Mouse (Mus musculus) lung, postnatal 36 days (tissue): ENCODE results near the gene Ceacam1.
"Not testable (repeated sequence)": the region's sequence is repeated elsewhere in the genome, so short reads cannot be mapped to it uniquely, and the experiment has no call there.

Experiments used
- DNase-seq: peaks from one replicate; pipeline ENCODE4 v3.0.0; 2022; ENCODE audit warnings: mixed read lengths

The Ceacam1 gene

DNA sequence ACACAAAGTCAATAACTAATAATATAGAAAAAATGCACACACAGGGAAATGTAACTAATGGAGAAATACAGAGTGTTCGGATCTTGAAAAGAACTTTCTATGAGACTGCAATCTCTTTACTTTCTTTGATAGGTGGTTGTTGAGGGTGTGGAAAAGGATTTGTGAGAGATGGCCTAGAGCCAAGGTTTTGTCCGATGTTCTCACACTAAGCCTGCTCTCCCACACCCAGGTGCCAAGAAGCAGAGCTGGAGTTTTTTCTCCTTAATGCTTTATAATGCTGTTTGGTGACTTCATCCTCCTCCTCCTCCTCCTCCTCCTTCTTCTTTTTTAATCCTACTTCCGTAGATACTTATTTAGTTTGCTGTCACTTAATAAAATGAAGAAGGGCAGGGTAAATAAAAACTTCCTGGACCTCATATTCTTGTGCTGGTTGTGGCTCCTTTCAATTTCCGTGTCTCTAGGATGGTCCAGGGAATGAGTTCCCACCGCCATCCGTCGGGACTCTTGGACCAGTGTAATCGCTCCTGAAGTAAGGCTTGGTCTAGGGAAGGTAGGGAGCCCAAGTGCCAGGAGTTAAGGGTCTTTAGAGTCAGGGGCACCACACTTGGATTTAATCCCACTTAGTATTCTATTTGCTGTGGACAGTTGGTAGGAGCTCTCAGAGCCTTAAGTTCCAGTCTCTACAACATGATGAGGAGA, 38.1 kb downstream of the Ceacam1 start:
- DNase-seq = peak; percentile 64

GRCm38 (mm10) chr7:25436704-25437103, 40.7 kb downstream of the Ceacam1 start:
- DNase-seq = peak; percentile 20

DNA sequence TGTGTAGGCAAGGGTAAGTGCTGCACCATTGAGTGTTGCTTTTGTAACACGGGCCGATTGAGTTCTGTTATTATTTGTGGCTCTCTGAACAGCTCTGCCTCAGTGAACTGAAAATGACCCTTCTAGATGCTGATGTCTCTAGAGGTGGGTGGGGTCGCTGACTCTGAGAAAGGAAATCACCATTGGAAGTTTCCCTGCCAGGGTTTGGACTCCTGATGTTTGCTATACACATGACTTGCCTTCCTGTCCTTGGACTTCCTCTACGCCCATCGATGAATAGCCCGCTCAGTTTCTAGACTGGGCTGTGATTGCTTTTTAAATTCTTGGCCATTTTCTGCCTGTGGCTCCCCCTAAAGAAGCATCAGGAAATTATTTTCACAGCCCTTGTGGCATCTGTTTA, 41.2 kb downstream of the Ceacam1 start:
- peak; percentile 86 for DNase-seq

DNA sequence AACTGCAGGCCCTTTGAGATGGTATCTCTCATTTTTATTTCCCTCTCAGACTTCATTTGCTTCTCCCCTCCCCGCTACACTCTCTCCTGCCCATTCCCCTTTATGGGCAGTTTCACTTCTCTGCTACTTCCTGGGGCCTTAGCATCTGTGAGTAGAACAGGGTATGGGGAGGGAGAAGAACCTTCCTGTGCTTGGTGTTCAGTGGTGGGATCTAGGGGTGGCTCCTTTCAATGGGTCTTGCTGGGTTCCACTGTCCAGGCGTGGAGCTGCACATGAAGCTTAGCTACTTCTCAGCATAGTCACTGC, 41.9 kb downstream of the Ceacam1 start:
- DNase-seq = no peak

DNA sequence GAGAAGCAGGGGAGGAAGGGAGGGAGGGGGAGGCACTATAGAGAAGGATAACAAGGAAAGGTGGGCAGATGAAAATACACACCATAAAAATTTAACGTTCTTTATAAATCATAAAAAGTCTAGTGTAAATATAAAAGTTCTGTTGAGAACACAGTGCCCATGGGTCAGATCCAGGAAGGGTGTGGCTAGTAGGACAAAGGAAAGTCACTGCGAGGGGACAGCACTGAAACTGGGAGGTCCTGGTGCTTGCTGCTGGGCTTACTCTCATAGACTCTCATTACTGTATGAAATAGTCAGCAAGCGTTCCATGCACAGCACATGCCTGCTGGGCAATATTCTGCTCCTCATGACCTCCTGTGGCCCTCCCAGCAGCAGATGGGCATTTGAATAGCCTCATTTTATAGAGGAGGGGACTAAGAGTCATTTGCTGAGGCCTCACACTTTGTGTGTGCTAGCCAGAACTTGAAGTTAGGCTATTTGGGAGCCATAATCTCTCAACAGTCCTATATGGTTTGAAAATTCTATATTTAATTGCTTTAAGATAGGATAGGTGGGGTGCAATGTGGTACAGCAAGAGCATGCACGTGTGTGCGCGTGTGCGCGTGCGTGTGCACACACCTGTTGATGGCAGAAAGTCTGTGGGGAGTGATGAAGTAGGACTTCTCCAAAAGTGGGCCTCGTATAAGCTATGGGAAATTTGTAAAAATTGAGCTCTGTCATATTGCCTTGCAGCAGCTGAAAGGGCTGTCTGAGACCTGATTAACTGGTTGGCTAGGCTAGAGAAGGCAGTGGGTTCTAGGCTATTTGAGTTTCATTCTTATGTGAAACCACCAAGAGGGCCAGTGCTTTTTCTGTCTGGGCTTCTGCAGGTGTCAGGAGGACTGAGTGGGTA, 42.5 kb downstream of the Ceacam1 start:
- DNase-seq = peak; percentile 79

- DNase-seq = no peak
These were observed 43.4 kb downstream of the Ceacam1 start for GRCm38 (mm10) chr7:25433781-25434560.

- DNase-seq = peak; percentile 70
These were observed 44.3 kb downstream of the Ceacam1 start for GRCm38 (mm10) chr7:25433007-25433541.

DNA sequence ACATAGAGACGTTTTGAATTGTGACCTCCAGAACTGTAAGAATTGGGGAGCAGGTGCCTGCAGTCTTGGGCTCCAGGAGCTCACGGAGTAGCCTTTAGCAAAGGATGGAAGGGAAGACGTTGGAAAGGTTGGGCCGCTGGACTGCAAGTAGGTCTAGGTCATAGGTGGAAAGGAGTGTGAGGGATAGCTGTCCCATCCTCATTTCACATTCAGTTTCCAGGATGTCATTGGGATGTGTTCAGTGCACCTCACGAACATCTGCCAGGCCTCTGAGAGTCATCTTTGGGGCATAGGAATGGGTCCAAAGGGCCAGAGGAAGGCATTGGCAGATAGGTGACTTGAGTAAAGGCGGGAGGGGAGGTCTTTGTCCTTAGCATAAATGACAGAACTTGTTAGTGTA, 45.0 kb downstream of the Ceacam1 start:
- no peak for DNase-seq

GRCm38 (mm10) chr7:25429886-25430784, 47.3 kb downstream of the Ceacam1 start:
- DNase-seq = no peak

GRCm38 (mm10) chr7:25428321-25428720, 49.1 kb downstream of the Ceacam1 start:
- DNase-seq = no peak

GRCm38 (mm10) chr7:25427144-25427543, 50.3 kb downstream of the Ceacam1 start:
- no peak for DNase-seq

- not testable (repeated sequence) for DNase-seq
These were observed 51.0 kb downstream of the Ceacam1 start for GRCm38 (mm10) chr7:25426380-25426779.

DNA sequence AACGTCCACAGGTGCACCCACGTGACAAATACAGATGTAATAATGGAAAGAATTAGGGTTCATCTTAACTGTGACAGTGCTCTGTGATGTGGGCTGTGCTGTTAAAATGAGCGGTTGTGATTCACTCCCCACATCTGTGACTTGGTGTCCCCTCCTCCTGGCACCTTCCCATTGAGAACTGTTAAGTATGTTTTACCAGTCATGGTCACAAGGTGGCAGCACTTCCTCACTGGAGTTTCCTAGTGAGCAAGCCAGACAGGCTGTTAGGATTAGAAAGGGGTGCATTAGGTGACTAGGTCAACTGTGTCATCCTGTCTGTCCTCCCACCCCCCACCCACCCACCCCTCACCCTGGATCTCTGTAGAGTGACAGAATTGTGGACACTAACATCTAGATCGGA, 53.0 kb downstream of the Ceacam1 start:
- DNase-seq = peak; percentile 95

DNA sequence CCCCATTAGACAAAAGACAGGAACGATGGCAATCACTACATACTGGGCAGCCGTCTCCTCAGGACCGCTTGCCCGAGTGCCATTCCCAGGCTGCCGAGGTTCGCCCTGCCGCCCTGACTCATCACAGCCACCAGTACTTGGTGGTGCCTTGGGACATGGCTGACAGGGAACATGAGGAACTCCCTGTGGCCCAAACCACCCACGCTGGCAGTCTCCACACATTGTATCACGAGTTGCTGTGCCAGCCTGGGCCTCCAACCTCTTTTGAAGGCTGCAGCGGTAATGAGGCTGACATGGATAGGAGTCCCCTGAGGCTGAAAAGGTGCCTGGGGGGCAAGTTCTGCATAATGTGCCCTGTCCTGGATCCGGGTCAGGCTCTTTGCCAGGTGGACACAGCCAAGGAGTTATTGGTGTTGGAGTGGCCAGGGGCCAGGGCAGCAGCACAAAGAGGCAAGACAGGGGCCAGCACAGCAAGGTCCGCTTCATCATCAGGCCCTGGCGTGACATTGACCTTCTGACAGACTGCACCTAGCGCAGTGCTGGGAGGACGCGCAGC, 55.0 kb downstream of the Ceacam1 start:
- no peak for DNase-seq

DNA sequence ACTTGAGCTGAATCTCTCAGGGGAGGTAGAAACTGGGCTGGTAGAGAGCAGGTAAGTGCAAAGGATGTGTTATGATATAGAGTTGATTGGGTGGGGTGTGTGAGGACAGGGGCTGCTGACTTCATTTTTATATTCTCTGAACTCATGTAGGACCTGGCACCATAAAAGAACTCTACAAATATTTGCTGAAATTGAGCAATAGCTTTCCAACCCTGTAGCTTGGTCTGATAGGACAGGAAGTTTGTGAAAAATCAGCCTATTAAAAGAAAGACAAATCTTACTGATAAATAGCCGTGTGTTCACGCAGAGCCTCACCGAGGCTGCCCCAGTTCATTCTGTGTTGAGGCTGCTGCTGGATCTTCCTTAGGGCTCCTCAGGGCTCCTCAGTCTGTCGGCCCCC, 57.5 kb downstream of the Ceacam1 start:
- DNase-seq = no peak

DNA sequence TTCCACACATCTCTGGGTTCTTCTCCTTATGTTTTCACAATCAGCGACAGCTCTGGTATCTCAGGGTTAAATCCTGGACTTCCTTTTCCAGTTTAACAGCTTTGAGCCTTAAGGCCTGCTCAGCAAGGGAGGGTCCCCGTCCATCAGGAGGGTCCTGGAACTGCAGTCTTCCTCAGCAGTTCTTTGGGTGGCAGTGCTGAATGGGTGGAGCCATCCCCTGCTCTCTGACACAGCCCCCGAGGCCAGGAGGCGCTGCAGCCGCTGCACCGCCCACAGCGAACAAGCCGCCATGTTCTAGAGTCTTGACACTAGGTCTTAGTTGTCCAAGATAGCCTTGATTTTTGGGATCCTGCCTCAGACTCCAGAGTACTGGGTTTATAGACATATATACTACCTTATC, 57.9 kb downstream of the Ceacam1 start:
- DNase-seq = no peak

DNA sequence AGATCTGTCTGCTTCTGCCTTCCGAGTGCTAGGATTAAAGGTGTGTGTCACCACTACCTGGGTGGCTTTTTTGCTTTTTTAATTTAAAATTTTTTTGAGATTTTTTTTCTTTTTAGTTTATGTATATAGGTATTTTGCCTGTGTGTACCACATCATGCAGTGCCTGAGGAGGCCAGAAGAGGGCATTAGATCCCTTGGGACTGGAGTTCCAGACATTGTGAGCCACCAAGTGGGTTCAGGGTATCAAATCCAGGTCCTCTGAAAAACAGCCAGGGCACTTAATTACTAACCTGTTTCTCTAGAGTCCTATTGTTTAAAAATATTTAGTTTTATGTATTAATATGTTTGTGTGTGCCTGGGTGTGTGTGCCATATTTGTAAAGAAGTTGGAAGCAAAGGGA, 59.8 kb downstream of the Ceacam1 start:
- DNase-seq = peak; percentile 77

DNA sequence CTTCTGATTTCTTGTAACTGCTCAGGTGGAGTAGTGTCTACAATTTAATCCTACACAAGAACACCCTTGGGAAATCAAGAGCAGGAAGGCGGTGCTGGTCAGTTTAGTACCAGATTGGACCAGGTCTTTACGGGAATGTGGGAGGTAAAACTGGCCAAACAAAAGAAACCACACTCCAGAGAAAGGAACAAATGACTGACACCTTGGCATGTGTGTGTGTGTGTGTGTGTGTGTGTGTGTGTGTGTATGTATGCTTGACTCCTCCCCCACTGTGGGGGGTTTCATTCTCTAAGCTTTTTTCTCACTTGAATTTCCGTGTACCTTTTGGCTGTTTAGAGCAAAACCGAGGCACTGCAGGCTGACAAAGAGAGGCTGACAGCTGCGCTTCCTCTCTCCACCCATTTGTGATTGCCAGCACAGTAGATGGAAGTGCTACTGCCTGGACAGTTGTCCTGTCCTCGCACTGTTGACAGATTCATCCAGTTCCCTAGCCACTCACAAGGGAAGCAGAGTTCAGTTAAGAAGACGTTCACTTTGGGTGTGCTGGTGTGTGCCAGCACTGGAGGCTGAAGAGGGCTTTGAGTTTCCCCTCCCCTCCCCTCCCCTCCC, 64.5 kb downstream of the Ceacam1 start, which contains the start of gene Cxcl17:
TSS of gene Cxcl17 (minus strand) at position 54 of the 609 bp plus-strand sequence.
- peak; percentile 61 for DNase-seq

DNA sequence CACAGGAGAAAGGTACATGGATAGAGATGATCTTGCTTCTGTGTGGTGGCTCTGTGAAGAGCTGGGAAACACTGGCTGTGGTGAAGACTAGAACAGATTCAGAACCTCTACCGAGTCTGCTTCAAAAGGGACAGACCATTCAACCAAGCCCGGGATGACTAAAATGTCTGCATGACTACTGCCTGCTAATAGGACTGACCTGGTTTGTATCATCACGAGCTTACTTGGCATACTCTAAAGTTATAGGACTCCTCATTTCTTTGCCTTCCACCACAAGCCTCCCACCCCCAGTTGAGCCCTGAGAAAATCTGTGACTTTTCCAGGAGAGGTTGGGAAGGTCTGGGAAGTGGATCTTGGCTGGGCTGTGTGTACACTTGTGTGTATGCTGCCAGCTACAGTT, 65.5 kb downstream of the Ceacam1 start:
- DNase-seq = no peak
